Mouse (Mus musculus): ENCODE data around the gene Rbm34. TPM values are rescaled to one million over a fixed set of nuclear protein-coding genes. Genes with fewer than 3 reads are reported as not detected.

The Rbm34 gene
- total RNA-seq, 2 experiments from 2014 or later = 13.1 to 14.2 TPM

- no peak for DNase-seq
These were observed 8.0 kb downstream of the Rbm34 start for GRCm38 (mm10) chr8:126962871-126963270.

GRCm38 (mm10) chr8:126961516-126961915, 9.4 kb downstream of the Rbm34 start:
- no peak for DNase-seq

- no peak for DNase-seq
These were observed 18.8 kb downstream of the Rbm34 start for GRCm38 (mm10) chr8:126951900-126952636.

GRCm38 (mm10) chr8:126949527-126949926, 21.3 kb downstream of the Rbm34 start:
- no peak for DNase-seq

- no peak for DNase-seq
These were observed 24.4 kb downstream of the Rbm34 start for GRCm38 (mm10) chr8:126946444-126946843.

- DNase-seq = peak; percentile 98 to 99
These were observed 25.1 kb downstream of the Rbm34 start, which contains the start of gene Tomm20 for GRCm38 (mm10) chr8:126945730-126946163. Tomm20 (minus strand) TSS chr8:126945844.

GRCm38 (mm10) chr8:126944781-126945691, 25.8 kb downstream of the Rbm34 start:
- peak; percentile 38 to 54 for DNase-seq

- DNase-seq = no peak
These were observed 27.3 kb downstream of the Rbm34 start for GRCm38 (mm10) chr8:126943565-126943964.

GRCm38 (mm10) chr8:126937337-126937736, 33.5 kb downstream of the Rbm34 start:
- DNase-seq = no peak

- no peak for DNase-seq
These were observed 34.9 kb downstream of the Rbm34 start for GRCm38 (mm10) chr8:126935932-126936331.

GRCm38 (mm10) chr8:126935387-126935786, 35.5 kb downstream of the Rbm34 start:
- no peak for DNase-seq

GRCm38 (mm10) chr8:126932656-126933055, 38.2 kb downstream of the Rbm34 start:
- DNase-seq = no peak

GRCm38 (mm10) chr8:126932249-126932648, 38.6 kb downstream of the Rbm34 start:
- no peak for DNase-seq

GRCm38 (mm10) chr8:126931720-126932119, 39.2 kb downstream of the Rbm34 start:
- no peak for DNase-seq

GRCm38 (mm10) chr8:126929607-126930161, 41.2 kb downstream of the Rbm34 start:
- DNase-seq = peak; percentile 71 to 72

- peak; percentile 51 to 60 for DNase-seq
These were observed 41.9 kb downstream of the Rbm34 start for GRCm38 (mm10) chr8:126928755-126929505.

- no peak for DNase-seq
These were observed 42.8 kb downstream of the Rbm34 start for GRCm38 (mm10) chr8:126928028-126928427.

GRCm38 (mm10) chr8:126927058-126927457, 43.8 kb downstream of the Rbm34 start:
- DNase-seq = no peak

- no peak for DNase-seq
These were observed 47.9 kb downstream of the Rbm34 start for GRCm38 (mm10) chr8:126922981-126923380.

- DNase-seq = no peak
These were observed 49.4 kb downstream of the Rbm34 start for GRCm38 (mm10) chr8:126921432-126921831.

GRCm38 (mm10) chr8:126920845-126921244, 50.0 kb downstream of the Rbm34 start:
- DNase-seq = peak; percentile 79 to 80

GRCm38 (mm10) chr8:126920386-126920785, 50.5 kb downstream of the Rbm34 start:
- DNase-seq = no peak

Measured in adrenal gland, postnatal 36 days (tissue).